Mouse (Mus musculus) hindbrain, embryonic 14.5 days (tissue): ENCODE data around the gene 4430402I18Rik. TPM values are rescaled to one million over a fixed set of nuclear protein-coding genes. Genes with fewer than 3 reads are reported as not detected.
"Not testable (repeated sequence)": the region's sequence is repeated elsewhere in the genome, so short reads cannot be mapped to it uniquely, and the experiment has no call there.

ENCODE experiments used
- ATAC-seq: fragments of 200-750 bp; cut with Nextera tagmentation; 2 replicates; pipeline ENCODE4 v1.8.0; 2017; ENCODE audit warnings: moderate number of reproducible peaks, mild to moderate bottlenecking, moderate TSS enrichment, moderate library complexity; ENCODE audit not compliant: low FRiP score
- DNase-seq: peaks from one replicate; pipeline ENCODE4 v3.0.0-alpha.2; 2015; ENCODE audit warnings: low spot score
- H3K27ac ChIP-seq: fragments of 300-500 bp; sonication (generic); 2 replicates; pipeline ENCODE4 v1.5.1; 2014; ENCODE audit warnings: mild to moderate bottlenecking, moderate library complexity
- H3K27me3 ChIP-seq: fragments of 300-500 bp; sonication (generic); 2 replicates; pipeline ENCODE4 v1.6.1; 2014; ENCODE audit warnings: mild to moderate bottlenecking, low read length, mixed read lengths; ENCODE audit not compliant: control insufficient read depth, insufficient read depth
- H3K36me3 ChIP-seq: fragments of 300-500 bp; sonication (generic); replicated peaks from 2 replicates; pipeline ENCODE4 v1.6.1; 2014; ENCODE audit not compliant: control insufficient read depth, insufficient read depth
- H3K4me1 ChIP-seq: fragments of 300-500 bp; sonication (generic); replicated peaks from 2 replicates; pipeline ENCODE4 v1.6.1; 2014; ENCODE audit warnings: antibody characterized with exemption, low read length, mixed read lengths; ENCODE audit not compliant: control insufficient read depth, insufficient read depth
- H3K4me2 ChIP-seq: fragments of 300-500 bp; sonication (generic); replicated peaks from 2 replicates; pipeline ENCODE4 v1.6.1; 2014; ENCODE audit warnings: mild to moderate bottlenecking, moderate library complexity
- H3K4me3 ChIP-seq: fragments of 300-500 bp; sonication (generic); replicated peaks from 2 replicates; pipeline ENCODE4 v1.5.1; 2014; ENCODE audit warnings: mild to moderate bottlenecking, low read length
- H3K9ac ChIP-seq: fragments of 300-500 bp; sonication (generic); 2 replicates; pipeline ENCODE4 v1.6.1; 2014
- H3K9me3 ChIP-seq: fragments of 300-500 bp; sonication (generic); 2 replicates; pipeline ENCODE4 v1.6.1; 2016; ENCODE audit warnings: low read length; ENCODE audit not compliant: control insufficient read depth
- WGBS: fragments of 180-500 bp; shearing (Covaris S2); extraction: QIAGEN DNeasy Blood & Tissue Kit; methylation state at CpG from one replicate; pipeline ENCODE4 v1.1.7; 2014; 5-methylcytosine and 5-hydroxymethylcytosine counted together
- polyA plus RNA-seq: library from polyadenylated mRNA; unstranded; fragments of >200 nt; fragmentation: Nextera tagmentation; extraction: Ambion mirVana; gene quantifications from 2 replicates; pipeline ENCODE4 v1.2.1, GENCODE M21; 2014

The 4430402I18Rik gene
- polyA plus RNA-seq = 0.56 and 2.0 TPM in 2 replicates

GRCm38 (mm10) chr19:28967652-28968051, at the start of gene 4430402I18Rik:
Gene 4430402I18Rik (minus strand): TSS chr19:28967800.
- ATAC-seq (no peak), DNase-seq (peak; percentile 48)
- H3K9ac ChIP-seq = no peak within 1 kb of the TSS
- 6% methylated on average over 11 of the region's 11 CpGs for WGBS
- H3K4me2 ChIP-seq = peak within 1 kb of the TSS; percentile 20; the same call in 1 of the 2 replicates
- H3K4me3 ChIP-seq = no peak within 1 kb of the TSS
- no peaks in the 10 kb centered on the region for H3K9me3 ChIP-seq
- H3K27me3 ChIP-seq = no peaks in the 10 kb centered on the region
- H3K36me3 ChIP-seq = no peaks in the 10 kb centered on the region
- peaks cover 26% of the 10 kb centered on the region for H3K4me1 ChIP-seq
- H3K27ac ChIP-seq = no peak within 1 kb of the TSS

- no peak overlapping the region for H3K27ac ChIP-seq
- H3K9ac ChIP-seq = no peak overlapping the region
- 85% methylated on average over 5 of the region's 5 CpGs for WGBS
- no peaks in the 10 kb centered on the region for H3K4me1 ChIP-seq
- peaks cover 81% of the 10 kb centered on the region for H3K36me3 ChIP-seq
- DNase-seq (no peak), ATAC-seq (no peak)
- no peaks in the 10 kb centered on the region for H3K27me3 ChIP-seq
- H3K4me2 ChIP-seq = no peak overlapping the region
- no peak overlapping the region for H3K4me3 ChIP-seq
- H3K9me3 ChIP-seq = no peaks in the 10 kb centered on the region
These were observed 49.2 kb upstream of the 4430402I18Rik start for GRCm38 (mm10) chr19:29016786-29017185.

GRCm38 (mm10) chr19:29016204-29016765, 48.7 kb upstream of the 4430402I18Rik start:
- ATAC-seq (no peak), DNase-seq (no peak)
- H3K27me3 ChIP-seq = no peaks in the 10 kb centered on the region
- no peak overlapping the region for H3K4me3 ChIP-seq
- no peak overlapping the region for H3K9ac ChIP-seq
- 95% methylated on average over 5 of the region's 5 CpGs for WGBS
- H3K9me3 ChIP-seq = no peaks in the 10 kb centered on the region
- peaks cover 79% of the 10 kb centered on the region for H3K36me3 ChIP-seq
- H3K4me1 ChIP-seq = no peaks in the 10 kb centered on the region
- no peak overlapping the region for H3K4me2 ChIP-seq
- no peak overlapping the region for H3K27ac ChIP-seq

GRCm38 (mm10) chr19:29015410-29016203, 48.0 kb upstream of the 4430402I18Rik start:
- Histone ChIP-seq H3K9ac (no peak overlapping the region), H3K36me3 (peaks cover 77% of the 10 kb centered on the region), H3K4me3 (no peak overlapping the region), H3K4me2 (no peak overlapping the region), H3K27ac (no peak overlapping the region), H3K9me3 (no peaks in the 10 kb centered on the region), H3K27me3 (no peaks in the 10 kb centered on the region), H3K4me1 (no peaks in the 10 kb centered on the region)
- 90% methylated on average over 8 of the region's 8 CpGs for WGBS
- ATAC-seq (no peak), DNase-seq (no peak)

GRCm38 (mm10) chr19:29014466-29015055, 47.0 kb upstream of the 4430402I18Rik start:
- Histone ChIP-seq H3K36me3 (peaks cover 71% of the 10 kb centered on the region), H3K4me3 (no peak overlapping the region), H3K4me1 (no peaks in the 10 kb centered on the region), H3K27ac (no peak overlapping the region), H3K27me3 (no peaks in the 10 kb centered on the region), H3K4me2 (no peak overlapping the region), H3K9me3 (no peaks in the 10 kb centered on the region), H3K9ac (no peak overlapping the region)
- ATAC-seq (no peak), DNase-seq (no peak)
- WGBS = 90% methylated on average over 5 of the region's 5 CpGs

GRCm38 (mm10) chr19:29011355-29011990, 43.9 kb upstream of the 4430402I18Rik start:
- DNase-seq (no peak), ATAC-seq (no peak)
- WGBS = 91% methylated on average over 12 of the region's 12 CpGs
- no peak overlapping the region for H3K4me3 ChIP-seq
- H3K9ac ChIP-seq = no peak overlapping the region
- no peaks in the 10 kb centered on the region for H3K4me1 ChIP-seq
- H3K9me3 ChIP-seq = no peaks in the 10 kb centered on the region
- no peak overlapping the region for H3K4me2 ChIP-seq
- H3K36me3 ChIP-seq = peaks cover 79% of the 10 kb centered on the region
- no peaks in the 10 kb centered on the region for H3K27me3 ChIP-seq
- H3K27ac ChIP-seq = no peak overlapping the region

GRCm38 (mm10) chr19:29009046-29009445, 41.4 kb upstream of the 4430402I18Rik start:
- Histone ChIP-seq H3K36me3 (peaks cover 65% of the 10 kb centered on the region), H3K4me1 (no peaks in the 10 kb centered on the region), H3K27me3 (no peaks in the 10 kb centered on the region), H3K9me3 (no peaks in the 10 kb centered on the region), H3K4me2 (no peak overlapping the region), H3K4me3 (no peak overlapping the region), H3K27ac (no peak overlapping the region), H3K9ac (no peak overlapping the region)
- ATAC-seq = no peak
- 94% methylated on average over 11 of the region's 11 CpGs for WGBS
- no peak for DNase-seq

GRCm38 (mm10) chr19:29008069-29008706, 40.6 kb upstream of the 4430402I18Rik start:
- Histone ChIP-seq H3K27ac (no peak overlapping the region), H3K9ac (no peak overlapping the region; the same call in 1 of the 2 replicates), H3K9me3 (no peaks in the 10 kb centered on the region), H3K36me3 (peaks cover 59% of the 10 kb centered on the region), H3K27me3 (no peaks in the 10 kb centered on the region), H3K4me3 (no peak overlapping the region), H3K4me2 (no peak overlapping the region), H3K4me1 (no peaks in the 10 kb centered on the region)
- no peak for DNase-seq
- no peak for ATAC-seq
- WGBS = 90% methylated on average over 3 of the region's 3 CpGs

GRCm38 (mm10) chr19:29000321-29000720, 32.7 kb upstream of the 4430402I18Rik start:
- not testable (repeated sequence) for H3K4me1 ChIP-seq, H3K9me3 ChIP-seq, H3K9ac ChIP-seq, ATAC-seq, H3K4me2 ChIP-seq, H3K27me3 ChIP-seq, H3K4me3 ChIP-seq, H3K27ac ChIP-seq, DNase-seq
- peaks cover 63% of the 10 kb centered on the region for H3K36me3 ChIP-seq
- WGBS = 95% methylated on average over 16 of the region's 16 CpGs
